Mouse (Mus musculus) left cerebral cortex, postnatal 4 days (tissue): Measurements from ENCODE around the gene Anpep. TPM values are rescaled to one million over a fixed set of nuclear protein-coding genes. Genes with fewer than 3 reads are reported as not detected.

Source experiments
- DNase-seq: peaks from one replicate; pipeline ENCODE4 v3.0.0-alpha.2; 2022
- intact Hi-C: fragments of 180-260 bp; cut with DNase I; formaldehyde crosslinking; loops from one replicate; pipeline ENCODE4 v1.15.1; 2025
- total RNA-seq, 2 experiments: library from RNA; stranded (reverse); gene quantifications; 2 replicates each; pipeline ENCODE4 v1.2.3; 2021

Anpep gene
- total RNA-seq, 2 experiments from 2014 or later: 7.4 to 8.4 TPM

GRCm38 (mm10) chr7:79867861-79868260 lies 7.0 kb upstream of the Anpep start:
- no peak for DNase-seq
- intact Hi-C loops: no loop called here

GRCm38 (mm10) chr7:79866294-79867000 lies 5.6 kb upstream of the Anpep start:
- intact Hi-C loops: no loop called here
- no peak for DNase-seq

GRCm38 (mm10) chr7:79861794-79862193 lies 935 bp upstream of the Anpep start:
- intact Hi-C loops: no loop called here
- DNase-seq: no peak

GRCm38 (mm10) chr7:79858956-79859630 lies 1.8 kb downstream of the Anpep start:
- intact Hi-C loops: no loop called here
- no peak for DNase-seq

DNA sequence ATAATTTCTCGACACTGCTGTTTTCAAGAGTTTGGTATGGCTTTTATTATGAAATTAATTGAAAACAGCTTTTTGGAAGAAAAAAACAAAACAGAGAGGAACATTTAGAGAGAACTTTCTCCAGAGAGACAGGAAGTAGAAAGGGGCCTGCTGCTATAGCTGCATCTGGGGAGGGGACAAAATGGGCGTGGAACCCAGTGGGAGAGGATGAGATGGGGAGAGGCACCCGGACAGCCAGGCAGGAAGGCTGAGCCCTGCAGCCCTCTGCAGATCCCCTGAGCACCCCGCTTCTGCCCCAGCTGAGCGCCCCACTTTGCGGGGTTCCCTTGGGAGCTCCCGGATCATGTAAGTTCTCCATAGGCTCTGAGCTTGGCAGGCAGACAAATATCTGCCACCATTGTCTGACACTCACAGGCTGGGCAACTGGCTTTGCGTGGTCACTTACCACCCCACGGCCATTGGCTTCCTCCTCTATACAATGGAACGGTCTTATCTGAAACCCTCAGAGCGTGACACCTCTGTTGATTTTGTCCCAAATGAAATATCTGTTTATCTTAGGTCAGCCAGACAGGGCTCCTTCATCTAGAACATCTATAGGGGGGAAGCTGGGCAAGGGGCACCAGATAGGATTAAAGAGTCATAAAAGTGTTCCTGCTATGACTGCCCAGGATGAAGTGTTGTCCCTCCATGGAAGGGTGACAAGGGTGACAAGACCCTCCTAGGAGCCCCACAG lies 2.5 kb downstream of the Anpep start:
- intact Hi-C loops: no loop called here
- DNase-seq: no peak

DNA sequence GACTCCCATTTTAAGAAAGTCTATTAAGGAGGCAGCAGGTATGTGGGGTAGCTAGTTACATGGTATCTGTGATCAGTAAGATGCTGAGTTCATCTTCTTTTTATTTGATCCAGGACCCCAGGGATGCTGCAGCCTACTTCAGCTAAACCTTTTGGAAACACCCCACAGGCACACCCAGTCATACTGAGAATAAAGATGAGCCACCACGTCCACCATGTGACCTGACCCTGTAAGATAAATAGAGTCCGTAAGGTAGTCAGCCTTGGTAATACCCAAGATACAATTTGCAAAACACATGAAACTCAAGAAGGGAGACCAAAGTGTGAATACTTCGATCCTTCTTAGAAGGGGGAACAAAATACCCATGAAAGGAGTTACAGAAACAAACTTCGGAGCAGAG lies 4.6 kb downstream of the Anpep start:
- intact Hi-C loops: no loop called here
- DNase-seq: no peak

DNA sequence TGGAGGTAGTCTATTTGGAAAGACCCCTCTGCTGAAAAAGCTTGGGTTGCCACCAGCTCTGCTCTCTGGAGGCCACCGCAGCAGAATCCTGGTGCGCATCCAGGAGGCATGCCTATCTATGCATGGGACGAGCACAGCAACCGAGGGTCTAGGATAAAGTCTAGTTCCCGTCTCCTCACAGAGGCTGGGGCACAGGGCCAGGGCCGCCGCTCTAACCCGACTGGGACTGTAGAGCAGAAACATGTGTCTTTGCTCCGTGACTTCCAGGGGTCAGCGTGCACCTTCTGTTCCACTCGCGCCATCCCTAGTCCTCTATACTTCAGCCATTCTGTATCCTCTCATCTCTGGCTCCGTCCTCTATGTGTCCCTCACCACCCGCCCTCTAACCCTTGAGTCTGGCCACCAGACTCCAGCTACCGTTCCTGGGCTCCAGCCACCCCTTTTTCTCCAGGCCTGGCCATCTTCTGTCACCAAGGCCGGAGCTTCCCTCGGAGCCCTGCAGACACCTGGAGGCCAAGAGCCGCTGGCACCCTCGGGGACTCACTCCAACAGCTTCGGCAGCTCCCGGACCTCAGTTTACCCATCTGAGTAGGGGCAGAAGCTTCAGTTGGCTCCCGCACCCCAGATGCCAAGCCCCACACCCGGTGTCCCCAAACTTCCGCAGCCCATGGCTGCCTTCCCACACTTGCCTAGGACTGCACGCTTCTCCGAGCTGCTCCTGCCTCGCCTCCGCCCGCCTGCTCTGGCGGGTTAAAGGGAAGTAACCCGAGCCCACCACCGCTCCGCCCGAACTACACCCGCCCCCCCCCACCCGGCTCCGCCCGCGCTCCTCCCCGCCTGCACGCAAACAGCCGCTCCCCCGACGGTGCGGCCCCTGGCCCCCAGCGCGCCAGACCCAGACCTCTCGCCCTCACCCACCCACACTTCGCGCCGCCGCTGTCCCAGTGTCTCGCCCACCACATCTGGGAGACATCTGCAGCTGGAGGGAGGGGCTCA lies 13.1 kb downstream of the Anpep start:
- peak; percentile 11 for DNase-seq
- intact Hi-C loops: no loop called here

GRCm38 (mm10) chr7:79846342-79846741 lies 14.5 kb downstream of the Anpep start:
- no peak for DNase-seq
- intact Hi-C loops: no loop called here

GRCm38 (mm10) chr7:79844090-79844802 lies 16.6 kb downstream of the Anpep start:
- intact Hi-C loops: no loop called here
- DNase-seq: no peak

DNA sequence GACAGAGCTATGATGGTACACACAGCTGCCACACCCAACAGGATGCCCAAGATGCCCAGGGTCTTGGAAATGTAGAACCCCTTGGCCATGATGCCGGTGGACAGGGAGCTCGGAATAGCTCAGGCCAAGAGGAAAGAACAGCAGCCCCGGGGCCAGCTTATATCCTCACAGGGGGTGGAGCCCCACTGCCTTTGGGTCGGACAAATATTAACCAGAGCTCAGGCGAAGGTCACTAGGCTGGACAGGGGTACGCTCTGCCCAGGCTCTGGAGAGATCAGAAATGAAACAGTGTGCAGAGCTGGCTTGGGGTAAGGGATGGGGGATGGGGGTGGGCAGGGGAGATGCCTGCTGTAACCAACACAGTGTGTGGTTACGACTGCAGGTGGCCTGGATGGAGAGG lies 18.7 kb downstream of the Anpep start:
- DNase-seq: no peak
- intact Hi-C loops: no loop called here

GRCm38 (mm10) chr7:79837247-79837646 lies 23.6 kb downstream of the Anpep start:
- no peak for DNase-seq
- intact Hi-C loops: no loop called here

- intact Hi-C loops: no loop called here
- DNase-seq: no peak
These were observed 25.7 kb downstream of the Anpep start for GRCm38 (mm10) chr7:79835196-79835595.

- no peak for DNase-seq
- intact Hi-C loops: no loop called here
These were observed 27.9 kb downstream of the Anpep start for GRCm38 (mm10) chr7:79832980-79833379.

DNA sequence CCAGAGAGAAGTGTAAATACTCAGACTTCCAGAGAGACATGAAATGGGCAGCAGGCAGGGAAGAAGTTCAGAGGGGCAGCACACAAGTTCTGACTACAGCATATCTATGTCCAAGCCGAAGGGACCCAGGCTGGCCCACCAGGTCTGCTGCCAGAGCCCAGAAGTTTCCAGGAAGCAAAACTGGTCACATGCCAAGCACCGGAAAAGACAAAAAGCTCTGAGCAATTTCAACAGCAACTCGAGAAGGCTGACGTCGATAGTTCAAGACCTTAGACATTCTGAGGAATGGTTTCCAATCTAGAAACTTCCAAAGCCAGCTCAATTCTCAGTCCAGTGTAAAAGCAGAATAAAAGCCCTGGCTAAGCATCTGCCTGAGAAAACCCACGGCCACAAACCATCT lies 29.3 kb downstream of the Anpep start:
- intact Hi-C loops: no loop called here
- no peak for DNase-seq

DNA sequence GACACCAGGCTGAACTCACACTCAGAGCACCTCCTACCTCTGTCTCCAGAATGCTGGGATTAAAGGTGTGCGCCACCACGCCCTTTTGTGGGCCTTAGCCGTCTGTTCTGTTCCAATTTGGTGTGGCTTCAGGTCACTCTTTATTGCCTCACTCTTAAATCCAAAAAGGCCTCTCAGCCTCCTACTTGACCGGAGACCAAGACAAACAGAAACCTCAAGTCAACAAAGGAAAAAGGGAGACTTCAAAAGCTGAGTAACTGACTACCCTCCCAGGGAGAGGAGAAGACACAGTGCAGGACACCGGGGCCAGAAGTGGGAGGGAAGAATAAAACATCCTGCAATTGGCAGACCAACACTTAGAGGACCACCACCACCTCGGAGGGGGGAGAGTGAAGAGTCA lies 29.7 kb downstream of the Anpep start:
- DNase-seq: no peak
- intact Hi-C loops: no loop called here

- intact Hi-C loops: no loop called here
These were observed 32.5 kb downstream of the Anpep start for GRCm38 (mm10) chr7:79828341-79828740.

GRCm38 (mm10) chr7:79822092-79822695 lies 38.7 kb downstream of the Anpep start:
- intact Hi-C loops: no loop called here
- no peak for DNase-seq

More at GRCm38 (mm10) chr7:79828341-79828740, 32.5 kb downstream of the Anpep start:
- no peak for DNase-seq

DNA sequence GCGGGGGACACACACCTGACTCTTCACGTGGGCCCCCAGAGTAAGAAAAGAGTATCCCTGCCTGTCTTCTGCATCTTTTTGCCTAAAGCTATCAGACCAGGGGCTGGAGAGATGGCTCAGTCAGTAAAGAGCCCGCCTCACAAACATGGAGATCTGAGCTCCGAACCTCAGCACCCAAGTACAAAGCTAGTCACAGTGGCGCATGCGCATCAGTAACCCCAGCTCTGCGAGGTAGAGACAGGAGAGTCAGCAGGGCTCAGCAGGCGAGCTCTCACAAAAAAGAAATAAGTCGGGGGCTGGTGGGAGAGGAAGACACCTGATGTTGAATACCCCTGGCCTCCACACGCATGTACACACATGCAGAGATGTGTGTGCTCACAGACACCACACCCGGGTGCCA lies 40.9 kb downstream of the Anpep start:
- intact Hi-C loops: no loop called here
- no peak for DNase-seq

- no peak for DNase-seq
- intact Hi-C loops: no loop called here
These were observed 41.3 kb downstream of the Anpep start for GRCm38 (mm10) chr7:79819515-79819914.

- intact Hi-C loops: no loop called here
- DNase-seq: no peak
These were observed 42.5 kb downstream of the Anpep start for GRCm38 (mm10) chr7:79818321-79818720.
